Mouse (Mus musculus) urinary bladder, postnatal 10 days (tissue): Measurements from ENCODE around the gene Siah3.

Experiments
- DNase-seq: peaks from one replicate; pipeline ENCODE4 v3.0.0; 2022; ENCODE audit warnings: low spot score

Gene Siah3

DNA sequence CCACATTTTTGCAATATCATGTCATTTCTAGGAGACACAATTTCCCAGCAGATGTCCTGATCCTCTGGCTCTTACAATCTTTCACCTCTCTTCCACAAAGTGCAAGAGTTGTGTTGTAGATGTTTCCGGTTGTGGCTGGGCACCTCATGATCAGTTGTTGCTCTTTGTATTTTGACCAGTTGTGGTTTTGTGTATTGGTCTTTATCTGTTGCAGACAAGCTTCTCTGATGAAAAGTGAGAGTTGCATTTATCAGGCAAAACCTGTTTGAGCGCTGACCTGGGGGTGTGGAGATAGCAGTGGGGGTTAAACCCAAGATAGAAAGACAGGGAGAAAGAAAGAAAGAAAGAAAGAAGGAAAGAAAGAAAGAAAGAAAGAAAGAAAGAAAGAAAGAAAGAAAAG lies 68.9 kb downstream of the Siah3 start:
- DNase-seq: no peak

DNA sequence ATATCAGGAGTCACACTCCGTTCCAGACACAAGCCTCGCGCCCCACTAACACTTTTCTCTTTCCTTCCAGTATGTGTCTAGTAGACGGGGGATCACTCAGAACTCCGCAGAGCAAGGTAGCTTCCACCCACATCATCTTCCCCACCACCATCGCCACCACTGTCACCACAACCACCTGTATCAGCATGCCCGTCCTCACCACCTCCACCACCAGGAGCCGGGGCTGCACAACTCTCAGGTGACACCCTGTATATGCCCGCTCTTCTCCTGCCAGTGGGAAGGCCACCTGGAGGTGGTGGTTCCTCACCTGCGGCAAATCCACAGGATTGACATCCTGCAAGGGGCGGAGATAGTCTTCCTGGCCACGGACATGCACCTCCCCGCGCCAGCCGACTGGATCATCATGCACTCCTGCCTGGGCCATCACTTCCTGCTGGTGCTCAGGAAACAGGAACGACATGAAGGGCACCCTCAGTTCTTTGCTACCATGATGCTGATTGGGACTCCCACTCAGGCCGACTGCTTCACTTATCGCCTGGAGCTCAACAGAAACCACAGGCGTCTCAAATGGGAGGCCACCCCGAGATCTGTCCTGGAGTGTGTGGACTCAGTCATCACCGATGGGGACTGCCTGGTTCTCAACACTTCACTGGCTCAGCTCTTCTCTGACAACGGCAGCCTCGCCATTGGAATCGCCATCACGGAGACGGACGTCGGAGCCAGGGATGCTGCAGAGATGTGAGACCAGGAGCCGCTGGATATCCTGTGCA lies 69.8 kb downstream of the Siah3 start:
- no peak for DNase-seq

DNA sequence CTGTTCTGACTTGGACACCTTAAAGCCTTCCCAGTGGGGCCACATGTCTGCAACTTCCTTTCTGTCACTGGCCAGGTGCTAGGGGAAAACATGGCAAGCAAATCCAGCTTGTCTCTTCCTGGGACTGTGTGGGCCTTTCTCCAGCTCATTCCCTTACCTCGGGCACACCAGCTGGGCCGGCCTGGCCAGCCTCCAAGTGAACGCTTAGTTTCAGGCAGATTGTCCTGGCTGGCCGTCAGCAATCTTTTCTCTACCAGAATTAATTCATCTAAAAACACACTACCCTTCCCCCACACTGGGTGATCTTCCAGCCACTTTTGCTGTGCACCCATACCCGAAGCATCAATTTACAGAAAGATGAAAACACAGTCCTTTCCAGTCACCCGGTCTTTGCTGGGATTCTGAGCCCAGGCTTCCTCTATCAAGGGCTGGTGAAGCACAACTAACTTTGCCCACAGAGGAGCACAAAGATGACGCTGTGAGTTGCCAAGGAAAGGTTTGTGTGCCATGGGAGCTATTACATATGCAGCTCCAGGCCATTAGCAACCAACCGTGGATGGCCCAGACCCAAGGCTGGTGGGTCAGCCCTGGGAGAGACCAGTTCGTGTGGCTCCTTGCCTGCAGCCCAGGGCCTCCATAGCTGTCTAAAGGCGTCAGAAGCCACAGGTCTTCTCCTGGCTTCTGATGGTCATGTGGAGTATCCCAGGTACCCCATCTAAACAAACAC lies 71.8 kb downstream of the Siah3 start:
- no peak for DNase-seq

DNA sequence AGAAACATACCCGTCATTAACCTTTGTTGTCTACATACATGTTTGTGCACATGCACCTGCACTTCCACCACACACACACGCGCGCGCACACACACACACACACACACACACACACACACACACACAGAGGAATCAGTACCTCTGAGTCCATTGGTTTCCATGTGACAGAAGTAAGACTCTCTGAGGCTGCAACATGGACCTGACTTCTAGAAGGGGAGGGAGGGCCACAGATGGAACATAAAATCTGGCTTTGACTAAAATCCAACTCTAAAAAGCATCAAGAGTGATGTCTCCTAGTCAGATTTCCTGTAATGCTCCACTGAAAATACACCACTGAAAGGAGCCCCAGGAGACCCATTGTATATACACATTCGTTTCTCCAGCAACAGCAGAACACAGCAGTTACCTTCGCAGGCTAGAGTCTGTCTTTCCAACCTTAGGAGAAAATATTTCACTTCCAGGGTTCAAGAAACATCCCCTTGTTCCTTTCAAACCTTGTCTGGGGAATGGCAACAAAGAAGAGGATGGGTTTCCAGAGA lies 75.1 kb downstream of the Siah3 start:
- no peak for DNase-seq

DNA sequence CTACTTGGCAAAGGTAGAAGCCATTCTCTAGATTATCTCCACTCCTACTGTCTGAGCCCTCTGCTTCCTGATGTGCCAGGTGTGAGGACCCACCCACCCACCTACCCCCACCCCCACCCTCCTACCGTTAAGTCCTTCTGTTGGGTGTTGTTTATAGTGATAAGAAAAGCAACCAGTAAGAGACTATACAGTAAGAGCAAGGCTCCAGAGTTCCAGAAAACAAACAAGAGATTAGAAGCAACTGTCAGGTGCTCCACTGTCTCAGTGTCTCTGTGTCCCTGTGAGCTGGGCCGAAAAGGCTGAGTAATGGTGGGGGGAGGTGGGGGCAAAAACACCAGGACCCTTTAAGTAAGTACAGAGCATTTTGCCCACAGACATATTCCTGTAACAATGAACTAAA lies 83.4 kb downstream of the Siah3 start:
- DNase-seq: no peak

DNA sequence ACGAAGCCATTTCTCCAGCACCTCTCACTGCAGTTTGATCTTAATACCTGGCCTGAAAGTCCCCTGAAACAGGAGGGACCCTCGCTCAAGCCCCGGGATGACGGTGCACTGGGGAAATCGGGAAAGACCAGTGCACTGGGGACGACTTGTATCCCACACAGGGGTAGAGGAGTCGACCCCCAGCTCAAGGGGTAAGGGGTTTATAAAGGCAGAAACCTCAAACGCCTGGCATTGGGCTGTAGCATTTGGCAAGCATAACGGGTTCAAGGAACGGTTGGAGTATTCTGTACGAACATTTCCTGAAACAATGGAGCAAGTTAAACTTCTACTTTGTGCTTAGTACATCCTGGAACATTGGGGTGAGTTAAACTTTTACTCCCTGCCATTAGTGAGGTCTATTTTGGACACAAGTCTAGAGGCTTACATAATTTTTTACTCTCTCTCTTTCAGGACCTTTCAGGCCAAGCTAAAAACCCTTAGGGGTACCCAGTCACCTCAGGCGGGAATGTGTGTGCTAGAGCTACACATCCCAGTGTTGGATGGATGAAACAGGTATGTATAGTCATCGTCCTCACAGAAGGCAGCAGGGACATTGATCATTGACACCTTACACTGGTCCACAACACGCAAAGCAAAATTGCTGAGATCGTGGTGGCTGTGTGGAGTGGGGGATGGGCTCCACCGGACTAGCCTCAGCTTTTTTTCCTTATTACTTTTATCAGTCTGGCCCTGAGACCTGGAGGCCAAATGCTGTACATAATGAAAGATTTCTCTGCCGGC lies 84.6 kb downstream of the Siah3 start:
- DNase-seq: no peak

DNA sequence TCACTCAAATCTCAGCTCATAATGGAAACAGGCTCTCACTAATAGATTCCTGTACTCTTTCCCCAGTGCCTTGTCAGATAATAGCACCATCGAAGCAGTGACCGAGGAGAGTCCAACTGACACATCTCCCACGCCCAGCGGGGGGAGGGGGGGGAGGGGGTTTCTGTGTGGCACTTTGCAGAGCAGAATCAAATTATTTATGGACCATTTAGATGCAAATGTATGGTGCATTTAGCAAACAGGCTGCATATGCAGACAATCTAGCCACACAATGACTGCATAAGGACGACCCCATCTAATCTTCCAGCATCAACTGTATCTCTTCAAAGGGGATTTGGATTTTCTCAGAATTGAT lies 85.2 kb downstream of the Siah3 start:
- DNase-seq: no peak

DNA sequence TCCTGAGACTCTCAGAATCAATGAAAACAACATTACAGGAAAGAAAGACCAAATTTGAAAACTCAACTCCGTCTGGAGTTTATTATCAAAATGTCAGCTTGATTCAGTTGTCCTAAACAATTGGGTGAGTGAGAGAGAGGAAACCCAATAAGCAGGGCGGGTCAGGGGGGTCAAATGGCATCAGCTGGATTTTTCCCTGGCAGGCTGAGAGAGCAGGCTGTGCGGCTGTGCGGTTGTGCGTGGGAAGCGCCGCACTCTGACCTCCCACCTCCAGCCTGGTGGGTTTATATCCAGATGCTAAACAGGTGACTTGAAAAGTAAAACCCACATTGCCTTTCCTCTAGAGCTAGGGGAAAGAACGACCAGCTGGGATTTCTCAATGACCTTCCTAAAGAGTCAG lies 85.9 kb downstream of the Siah3 start:
- DNase-seq: no peak

DNA sequence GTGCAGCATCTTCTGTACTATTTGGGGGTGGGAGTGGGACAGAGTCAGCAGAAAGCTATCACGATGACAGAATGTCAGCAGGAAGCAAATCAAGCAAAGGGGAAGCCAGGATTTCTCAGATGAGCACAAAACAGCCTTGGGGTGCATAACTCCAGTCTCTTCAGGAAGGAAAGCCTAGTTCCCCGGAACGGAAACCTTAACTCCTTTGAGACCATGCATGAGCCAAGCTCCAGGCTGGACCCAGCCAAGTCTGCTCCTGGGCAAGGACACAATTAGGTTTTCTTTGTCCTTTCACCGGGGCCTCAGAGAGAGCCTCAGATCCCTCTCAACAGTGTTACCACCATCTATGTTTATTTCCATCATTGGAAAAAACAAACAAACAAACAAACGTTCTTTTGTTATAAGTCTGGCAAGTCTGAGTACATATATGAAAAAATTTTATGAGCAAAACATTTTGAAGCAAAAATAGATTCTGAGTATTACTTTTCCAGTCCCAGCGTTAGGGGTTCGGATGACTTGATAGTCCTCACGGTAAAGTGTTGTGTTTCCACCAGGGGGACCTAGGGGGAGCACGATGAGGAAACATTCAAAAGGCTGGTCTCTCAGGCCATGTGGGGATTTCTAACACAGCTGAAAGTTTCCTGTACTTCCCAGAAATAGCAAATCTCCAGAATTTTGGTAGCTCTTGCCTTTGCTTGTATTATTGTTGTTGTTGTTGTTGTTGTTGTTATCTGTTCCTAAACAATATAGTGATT lies 106.0 kb downstream of the Siah3 start:
- DNase-seq: no peak

DNA sequence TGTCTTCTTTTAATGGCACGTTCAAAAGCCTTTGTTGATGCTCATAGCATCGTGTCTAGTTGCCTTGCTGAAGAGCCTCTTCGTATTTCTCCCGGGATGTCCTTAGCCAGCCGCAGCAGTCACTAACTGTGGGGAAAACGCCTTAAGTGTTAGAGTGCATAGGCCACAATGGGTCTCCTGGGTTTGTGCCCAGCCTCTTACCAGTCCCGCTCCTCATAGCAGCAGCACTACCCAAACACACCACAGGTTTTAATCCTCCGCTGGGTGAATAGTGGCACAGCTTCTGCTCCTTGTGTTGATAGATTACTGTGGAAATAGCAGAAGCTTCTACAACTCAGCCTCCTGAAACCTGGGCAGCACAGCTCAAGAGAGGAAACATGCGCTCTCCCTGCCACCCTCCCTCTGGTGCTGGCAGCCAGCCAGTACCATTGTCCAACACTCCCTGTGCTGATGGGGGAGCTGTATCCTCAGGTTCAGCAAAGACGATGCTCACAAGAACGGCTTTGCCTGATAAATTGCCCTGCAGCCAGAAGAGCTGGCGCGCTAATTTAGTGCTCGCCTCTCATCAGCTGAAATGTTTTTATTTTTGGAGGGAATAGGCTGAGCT lies 109.9 kb downstream of the Siah3 start:
- peak; percentile 14 for DNase-seq

DNA sequence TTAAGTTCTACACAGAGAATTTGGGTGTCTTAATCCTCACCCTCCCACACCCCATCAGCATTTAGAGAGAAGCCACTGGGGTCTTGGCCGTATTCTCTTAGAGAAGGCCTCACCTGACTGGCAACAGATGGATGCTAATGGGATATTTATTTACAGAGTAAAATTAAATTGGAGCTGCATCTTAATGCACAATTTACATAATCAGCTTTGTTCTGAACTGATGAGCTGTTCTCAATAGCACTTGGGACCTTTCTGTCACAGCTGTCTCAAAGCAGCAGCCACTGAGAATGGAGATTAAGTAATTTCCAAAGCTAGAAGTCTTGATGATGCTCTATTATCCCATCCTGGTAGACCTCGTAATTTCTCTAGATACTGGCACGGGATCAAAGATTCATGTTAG lies 110.5 kb downstream of the Siah3 start:
- no peak for DNase-seq

DNA sequence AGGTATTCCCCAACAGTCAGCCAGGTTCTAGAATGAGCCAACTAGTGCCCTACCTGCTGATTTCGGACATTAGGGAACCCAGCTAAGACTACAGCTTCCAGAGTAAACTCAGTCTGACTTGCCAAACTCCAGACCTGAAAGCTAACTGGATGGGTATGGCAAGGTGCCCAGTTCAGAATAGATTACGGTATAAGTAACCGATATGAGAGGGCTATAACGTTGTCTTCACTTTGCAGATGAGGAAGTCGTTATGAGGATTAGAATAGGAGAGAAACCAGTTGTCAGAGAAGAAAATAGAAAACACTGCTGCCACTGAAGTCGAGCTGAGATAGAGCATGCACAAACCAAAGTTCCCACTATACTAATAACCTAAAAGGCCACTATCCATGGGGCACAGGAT lies 123.2 kb downstream of the Siah3 start:
- DNase-seq: no peak
